Mouse (Mus musculus): ENCODE measurements around the gene Lrmda.

The Lrmda gene

DNA sequence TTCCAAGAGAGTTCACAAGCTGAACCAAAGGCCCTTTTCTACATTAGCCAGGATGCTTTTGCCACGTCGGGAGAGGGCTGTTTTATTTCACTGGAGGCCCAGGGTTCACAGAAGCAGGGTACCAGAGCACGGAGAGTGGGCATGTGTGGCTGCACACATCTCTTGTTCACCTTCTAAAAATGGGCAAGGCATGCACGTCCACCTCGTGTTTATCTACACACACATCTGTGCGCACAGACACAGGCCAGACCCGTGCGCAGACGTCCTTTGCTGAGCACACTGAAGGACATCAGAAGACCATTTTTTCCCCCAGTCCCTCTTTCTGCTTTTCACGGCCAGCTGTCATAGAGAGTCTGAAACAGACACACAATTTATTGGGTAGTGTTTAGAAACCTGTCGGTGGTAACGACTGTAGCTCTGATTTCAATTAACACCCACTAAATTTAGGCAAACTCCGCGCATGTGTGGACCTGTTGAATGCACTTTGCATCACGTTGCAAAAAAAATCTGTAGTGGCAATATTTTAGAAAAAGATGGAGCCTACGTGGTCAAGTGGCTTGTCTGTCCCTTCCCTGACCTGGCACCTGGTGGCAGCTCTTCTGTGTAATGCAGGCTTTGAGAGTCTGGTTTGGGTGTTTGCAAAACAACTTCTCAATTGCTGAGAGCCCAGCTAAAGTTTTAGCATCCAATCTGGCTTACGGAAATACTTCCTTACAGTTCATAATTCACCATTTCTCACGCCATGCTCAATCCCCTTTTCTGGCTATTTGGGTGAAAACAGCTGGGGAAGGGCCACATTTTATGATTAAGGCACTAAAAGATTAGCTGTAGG lies 28.8 kb downstream of the Lrmda start:
- DNase-seq, result no peak

DNA sequence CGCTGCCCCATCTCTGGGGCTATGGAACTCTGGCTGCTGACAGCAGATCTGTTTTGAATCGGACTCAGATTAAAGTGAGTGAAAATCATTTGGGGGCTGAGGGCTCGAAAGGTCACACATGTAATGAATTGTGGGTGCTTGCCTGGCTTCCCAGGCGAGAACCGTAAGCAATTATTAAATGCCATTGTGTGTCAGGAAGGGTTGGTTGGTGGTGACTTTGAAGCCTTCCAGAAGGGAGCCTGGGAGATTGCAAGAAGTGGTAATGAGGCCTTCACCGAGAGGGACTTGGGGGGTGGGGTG lies 29.3 kb downstream of the Lrmda start:
- DNase-seq, result no peak

DNA sequence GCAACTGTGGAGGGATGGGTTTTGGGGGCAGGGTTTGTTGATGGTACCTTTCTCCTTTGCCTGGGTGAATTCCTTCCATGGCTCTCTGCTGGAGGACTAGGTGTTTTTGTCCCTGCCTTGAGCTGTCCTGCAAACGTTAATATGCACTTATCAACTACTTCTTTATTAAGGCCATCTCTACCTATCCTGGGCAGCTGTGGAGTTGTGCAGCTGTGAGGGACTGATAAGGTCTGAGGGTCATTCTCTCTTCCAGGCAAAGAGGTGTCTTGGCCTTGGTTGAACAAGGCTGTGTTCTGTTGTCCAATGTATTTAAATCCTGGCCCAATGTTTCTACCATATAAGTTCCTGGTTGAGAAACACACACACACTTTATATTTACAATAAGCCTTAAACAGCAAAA lies 29.8 kb downstream of the Lrmda start:
- DNase-seq, result no peak

DNA sequence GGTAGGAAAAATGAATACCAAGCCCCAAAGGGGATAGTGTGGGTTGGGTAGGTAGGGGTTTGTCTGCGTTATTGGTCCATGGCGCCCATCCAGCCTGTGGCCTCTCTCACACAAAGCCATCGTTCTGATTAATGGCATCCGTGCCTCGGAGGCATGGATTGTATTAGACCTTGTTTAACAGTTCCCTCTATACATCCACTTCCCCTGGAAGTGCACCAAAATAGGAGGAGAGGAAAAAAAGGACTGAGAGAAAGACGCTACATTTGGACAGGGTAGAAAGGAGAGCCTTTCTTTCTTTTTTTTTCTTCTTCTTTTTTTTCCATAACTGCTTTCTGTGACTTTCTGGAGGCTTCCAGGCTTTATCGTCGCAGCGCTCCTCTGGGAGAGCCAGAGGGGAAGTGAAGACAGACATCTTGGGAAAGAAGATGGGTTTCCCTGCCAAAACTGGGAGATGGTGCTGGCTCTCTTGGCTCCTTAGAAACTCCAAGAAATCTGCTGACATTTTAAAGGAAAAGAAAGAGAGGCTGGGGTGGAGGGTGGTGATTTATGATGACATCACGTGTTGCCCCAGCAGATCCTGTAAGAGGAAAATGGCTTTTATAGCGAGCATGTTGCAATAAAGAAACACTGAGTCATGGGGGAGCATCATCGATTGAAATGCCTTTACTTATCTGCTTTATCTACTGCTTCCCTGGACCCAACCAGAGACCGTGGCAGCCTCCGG lies 32.6 kb downstream of the Lrmda start:
- DNase-seq, result no peak

DNA sequence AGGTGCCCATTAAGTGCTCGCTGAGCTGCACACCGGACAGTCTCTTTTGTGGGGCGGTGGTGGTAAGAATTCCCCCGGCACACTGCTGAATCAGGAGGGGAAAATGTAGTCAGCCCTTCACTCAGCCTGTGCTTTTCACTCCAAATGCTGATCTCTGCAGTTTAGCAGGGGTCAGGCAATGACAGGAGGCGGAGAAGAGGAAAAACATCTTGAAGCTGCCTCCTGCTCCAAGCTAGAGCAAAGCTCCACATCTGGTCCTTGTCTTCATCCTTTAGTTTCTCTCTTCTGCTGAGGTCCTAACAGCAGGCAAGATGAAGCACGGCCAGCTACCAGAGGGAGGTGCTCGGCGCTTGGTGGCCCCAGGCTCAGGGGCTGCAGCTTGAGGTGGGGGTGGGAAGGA lies 36.1 kb downstream of the Lrmda start:
- DNase-seq, result no peak

DNA sequence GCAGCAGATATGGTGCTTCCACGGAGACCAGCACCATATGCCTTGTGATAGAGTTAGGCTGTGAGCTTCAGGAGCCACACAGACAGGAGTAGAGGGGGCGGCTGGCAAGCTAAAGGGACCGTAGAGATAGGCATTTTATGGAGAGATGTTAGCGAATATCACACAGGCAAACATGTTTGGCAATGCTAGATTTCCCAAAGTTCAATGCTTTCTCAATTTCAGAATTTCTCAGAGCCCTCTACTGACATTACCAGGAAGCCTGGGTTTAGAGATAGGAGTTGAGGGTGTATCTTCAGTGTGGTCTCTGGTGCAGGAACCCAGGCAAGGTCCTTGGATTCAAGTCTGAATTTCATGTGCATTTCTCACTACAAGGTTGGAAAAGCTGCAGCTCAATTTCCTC lies 36.7 kb downstream of the Lrmda start:
- DNase-seq, result no peak

DNA sequence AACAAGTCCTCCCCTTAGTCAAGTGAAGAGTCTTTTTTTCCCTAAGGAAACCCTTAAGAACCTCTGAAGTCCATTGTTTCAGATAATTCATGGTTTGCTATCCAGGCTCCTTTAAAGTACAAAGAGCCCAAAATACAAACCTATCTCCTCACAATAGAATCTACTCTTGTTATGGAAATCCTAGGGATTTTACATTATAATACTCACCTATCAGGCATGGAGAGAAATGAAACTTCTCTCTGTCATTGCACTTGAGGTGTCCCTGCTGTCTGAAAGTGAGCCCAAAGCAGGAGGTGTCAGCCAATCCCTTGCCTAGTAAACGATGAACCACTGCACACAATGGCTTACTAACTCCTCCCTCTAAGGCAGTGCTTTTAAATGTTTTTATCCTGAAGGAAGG lies 39.2 kb downstream of the Lrmda start:
- DNase-seq, result no peak

DNA sequence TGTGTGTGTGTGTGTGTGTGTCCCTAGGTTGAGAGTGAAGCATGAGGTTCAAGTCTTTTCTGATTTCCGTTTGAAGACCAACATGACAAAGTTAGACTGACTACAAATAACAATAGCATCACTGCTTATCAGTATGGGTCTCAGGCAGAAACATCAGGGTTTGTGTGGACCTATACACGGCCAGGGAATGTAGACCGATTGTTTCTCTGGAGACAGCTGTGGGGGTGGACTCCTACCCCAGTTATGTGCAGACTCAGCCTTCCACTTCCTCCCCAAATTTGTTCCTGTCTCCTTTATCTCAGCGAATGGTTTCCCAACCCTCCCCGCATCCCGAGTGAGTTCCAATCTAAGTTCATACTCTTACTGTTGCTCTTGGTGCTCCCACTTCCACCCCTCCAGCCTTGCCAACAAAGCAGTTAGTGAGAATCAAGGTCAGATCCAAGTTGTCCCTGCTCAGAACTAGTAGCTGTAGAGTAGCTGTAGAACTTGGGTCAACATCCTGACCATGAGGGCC lies 39.9 kb downstream of the Lrmda start:
- DNase-seq, result no peak

DNA sequence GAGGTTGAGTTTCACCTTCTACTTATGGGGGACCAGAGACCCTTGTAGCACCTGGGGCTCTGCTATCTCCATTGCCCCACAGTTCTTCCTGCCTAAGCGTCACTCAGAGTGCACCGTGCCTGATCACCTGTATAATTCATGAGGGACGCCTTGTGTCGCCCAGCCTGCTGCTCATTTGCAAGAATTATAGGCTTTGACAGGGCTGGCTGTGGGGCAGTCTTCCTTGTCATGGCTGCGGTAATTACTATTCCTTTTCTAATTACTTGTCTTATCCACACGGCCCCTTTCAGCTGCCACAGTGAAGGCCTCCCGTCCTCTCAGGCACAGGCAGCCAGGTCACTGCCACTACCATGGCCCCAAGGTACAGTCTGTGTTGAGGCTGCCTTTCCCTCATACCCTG lies 41.3 kb downstream of the Lrmda start:
- no peak for DNase-seq

DNA sequence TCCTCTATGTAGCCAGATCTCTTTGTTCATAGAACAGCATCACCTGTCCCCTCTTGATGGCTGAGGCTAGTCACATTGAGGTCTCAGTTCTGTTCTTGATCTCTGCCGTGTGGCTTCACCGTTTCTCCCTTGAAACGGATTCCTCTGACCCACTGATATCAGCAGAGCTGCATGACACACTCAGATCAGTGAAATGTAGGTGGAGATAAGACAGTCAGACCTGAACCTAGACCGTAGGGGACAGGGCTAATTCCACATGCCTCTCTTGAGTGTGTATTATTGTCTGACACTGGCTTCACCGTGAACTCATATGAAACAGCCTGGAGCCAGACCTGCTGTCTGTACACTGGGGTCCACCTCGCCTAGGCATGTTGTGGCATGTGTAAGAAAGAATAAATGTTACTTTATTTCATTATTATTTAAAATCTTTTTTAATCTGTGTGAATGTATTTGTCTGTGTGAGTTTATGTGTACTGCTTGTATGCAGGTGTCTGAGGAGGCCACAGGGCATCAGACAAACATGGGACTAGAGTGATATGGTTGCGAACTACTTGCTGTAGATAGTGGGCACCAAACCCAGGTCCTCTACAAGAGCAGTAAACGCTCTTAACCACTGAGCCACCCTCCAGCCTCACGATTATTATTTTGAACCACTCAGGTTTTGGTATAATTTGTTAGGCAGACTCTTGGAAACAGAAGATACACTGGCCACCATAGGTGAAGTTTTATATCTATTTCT lies 42.8 kb downstream of the Lrmda start:
- no peak for DNase-seq

DNA sequence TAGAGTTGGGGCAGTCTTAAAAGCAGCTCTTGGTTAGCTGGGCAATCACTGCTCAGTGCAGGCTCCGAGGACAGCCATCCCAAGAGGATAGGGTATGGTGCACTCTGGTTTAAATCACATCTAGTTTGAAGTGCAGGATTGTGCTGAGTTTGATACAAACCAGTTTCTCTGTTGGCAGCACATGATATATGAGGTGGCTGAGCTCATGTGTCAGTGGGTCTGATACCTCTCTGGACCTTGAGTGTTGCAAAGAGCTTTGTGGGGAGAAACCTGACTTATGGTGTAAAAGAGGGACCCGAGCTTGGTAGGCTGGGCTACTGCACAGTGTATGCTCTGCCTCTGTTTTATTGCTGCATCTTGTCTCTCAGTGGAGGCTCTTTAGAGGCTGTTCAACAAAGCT lies 49.7 kb downstream of the Lrmda start:
- DNase-seq, result no peak

DNA sequence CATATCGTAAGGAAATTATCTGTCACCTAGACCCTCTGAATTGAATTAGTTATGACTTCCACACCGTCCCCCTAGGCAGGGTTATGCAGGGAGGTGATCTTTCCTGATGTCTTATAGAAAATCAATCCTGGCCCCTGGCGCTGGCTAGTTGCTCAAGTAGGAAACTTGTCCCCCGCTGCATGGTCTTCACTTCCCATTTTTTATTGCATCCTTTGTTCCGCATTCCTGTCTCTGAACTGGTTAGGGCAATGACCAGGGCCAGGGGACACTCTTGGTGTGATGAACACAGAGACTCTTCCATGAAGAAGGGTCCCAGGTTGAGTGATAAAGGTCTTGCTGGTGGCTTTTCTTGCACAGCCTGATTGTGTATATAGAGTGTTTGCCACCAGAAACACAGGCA lies 53.9 kb downstream of the Lrmda start:
- no peak for DNase-seq

DNA sequence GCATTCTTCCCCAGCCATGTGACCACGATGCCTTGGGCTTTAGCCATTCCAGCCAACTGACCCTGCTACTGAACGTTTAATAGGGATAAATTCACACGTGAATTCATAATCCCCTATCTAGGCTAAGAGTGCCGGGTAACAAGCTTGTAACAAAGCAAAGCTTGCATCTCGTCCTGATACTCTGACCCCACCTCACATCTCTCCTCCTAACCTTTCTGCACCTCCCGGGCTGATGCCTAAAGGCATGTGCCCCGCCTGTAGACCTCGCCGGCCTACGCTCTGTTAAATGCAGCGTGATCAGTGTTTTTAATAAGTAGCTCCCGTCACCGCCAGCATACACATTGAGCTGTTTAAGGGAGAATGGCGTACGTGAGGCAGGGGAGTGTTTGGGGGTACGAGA lies 54.7 kb downstream of the Lrmda start:
- no peak for DNase-seq

DNA sequence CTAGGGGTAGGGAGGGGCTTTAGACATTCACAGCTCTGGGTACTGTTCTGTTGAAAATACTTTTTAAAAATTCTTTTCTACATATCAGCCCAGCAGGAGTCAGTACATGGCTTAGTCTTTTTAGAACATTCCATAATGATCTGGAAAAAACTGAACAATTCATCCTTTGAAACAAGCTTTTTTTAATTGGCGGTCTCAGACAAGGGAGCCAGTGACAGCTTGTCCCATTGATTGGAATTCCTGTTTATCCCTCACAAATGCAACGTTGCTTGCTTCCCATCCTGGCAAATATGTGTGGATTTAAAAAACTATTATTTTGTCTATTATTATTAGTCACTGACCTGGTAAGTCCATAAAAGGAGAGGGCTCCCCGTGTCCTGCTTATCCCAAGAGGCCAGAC lies 64.4 kb downstream of the Lrmda start:
- no peak for DNase-seq

DNA sequence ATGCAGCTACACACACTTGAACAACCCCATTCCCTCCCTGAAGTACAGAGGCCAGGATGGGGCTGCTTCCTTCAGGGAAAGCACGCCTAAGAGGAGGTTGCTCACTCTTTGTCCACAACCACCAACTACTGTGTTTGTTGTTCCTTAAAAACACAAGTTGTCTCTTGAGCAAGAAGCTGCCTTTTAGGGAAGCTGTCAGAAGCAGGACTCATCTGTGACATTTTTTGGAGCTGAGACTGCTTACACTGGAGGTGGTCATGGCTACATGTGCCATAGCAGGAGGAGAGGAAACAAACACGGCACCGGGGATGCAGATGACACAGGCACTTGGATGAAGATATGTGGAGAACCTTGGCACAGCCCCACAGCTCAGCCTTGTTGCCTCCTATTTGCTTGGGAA lies 65.9 kb downstream of the Lrmda start:
- no peak for DNase-seq

DNA sequence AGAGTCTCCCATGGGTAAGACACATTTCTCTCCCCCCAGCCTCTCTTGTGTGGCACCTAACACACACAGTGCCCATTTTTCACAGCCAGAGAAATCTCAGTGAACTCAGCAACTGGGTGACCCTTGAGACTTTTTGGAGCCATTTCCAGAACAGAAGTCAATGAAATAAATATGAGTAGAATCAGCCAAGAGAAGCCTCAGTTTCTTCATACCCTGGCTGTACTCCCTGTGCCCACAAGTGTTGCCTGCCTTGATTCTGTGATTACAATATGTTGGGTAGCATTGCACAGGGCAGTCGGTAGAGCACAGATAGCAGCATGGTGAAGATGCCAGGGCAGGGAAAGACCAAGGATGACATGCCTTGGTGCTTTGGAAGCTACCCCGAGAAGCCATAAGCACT lies 69.1 kb downstream of the Lrmda start:
- no peak for DNase-seq

DNA sequence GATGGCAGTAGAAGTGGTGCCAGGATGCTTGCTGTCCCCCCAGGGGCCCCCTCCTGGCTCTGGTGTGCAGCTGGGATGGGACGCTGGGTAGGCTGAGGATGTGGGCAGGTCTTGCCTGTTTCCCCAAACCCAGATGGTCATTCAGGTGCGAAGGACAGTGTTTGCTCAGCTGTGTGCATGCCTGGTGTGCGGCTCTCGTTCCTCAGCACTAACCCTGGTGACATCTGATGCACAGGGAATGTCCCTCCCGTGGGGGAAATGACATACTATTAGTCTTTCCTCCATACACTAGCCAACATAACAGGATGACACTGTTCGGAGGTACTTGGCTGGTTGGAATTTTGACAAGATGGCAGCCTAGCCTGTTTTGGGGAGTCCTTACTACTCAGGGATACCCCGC lies 69.8 kb downstream of the Lrmda start:
- no peak for DNase-seq

DNA sequence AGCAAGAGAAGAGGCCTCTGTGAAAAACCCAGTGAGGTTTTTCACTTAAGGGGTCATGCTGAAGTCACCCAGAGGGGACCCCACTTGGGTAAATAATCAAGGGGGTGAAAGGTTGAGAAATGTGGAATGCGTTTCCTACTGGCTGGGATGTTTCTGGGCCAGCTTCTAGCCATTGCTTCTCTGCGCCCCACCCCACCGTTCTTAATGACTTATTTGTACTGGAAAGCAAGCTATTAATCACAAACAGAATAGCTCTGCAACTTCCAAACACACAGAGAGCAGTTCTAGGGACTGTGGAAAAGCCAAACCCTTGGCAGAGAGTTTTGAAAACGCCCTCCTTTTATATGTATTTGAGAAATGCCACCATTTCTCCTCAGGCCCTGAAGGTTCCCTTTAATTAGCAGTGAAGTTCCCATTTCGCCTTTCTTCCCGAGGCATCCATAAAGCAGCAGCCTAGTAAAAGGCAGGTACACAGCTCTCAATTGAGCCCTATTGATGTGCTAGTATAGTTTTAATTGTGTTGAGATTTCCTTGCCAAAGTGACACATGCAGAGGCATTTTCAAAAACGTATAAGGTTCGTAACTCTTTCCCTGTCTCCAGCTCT lies 70.5 kb downstream of the Lrmda start:
- no peak for DNase-seq

DNA sequence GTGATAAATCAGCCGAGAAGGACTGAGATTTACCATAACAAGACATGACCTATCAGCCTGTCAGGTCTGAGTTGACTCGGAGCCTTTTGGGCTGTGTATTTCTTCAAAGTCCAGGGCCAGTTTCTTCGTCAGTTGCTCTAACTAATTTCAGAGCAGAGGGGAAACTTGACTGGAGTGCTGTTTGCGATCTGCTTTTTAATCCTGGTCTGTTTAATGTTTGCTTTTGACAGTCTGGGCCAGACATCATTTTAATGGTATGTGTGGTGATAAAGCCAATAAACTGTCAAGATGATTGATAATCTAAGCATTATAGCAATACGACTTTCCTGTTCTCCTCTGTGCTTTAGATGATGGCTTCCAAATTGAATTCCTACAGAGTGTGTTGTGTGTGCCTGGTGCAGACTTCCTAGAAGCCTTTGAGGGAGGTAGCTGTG lies 71.3 kb downstream of the Lrmda start:
- no peak for DNase-seq

DNA sequence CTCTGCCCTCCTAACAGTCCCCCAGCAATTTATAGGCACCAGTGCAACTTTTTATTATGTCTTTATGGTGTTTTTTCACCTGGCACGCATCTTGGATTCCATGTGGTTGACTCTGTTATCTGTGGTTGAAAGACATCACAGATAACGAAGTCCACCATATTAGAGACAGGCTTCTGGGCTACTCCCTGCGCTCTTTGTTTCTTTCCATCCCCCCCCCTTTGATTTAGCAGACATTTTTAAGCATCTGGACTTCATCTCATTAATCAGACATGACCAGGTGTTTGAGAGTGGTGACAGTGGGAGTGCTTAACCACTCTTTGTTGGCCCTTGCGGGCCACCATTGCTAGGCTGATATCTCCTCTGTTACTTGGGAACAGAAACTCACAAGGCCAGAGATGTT lies 71.8 kb downstream of the Lrmda start:
- no peak for DNase-seq

DNA sequence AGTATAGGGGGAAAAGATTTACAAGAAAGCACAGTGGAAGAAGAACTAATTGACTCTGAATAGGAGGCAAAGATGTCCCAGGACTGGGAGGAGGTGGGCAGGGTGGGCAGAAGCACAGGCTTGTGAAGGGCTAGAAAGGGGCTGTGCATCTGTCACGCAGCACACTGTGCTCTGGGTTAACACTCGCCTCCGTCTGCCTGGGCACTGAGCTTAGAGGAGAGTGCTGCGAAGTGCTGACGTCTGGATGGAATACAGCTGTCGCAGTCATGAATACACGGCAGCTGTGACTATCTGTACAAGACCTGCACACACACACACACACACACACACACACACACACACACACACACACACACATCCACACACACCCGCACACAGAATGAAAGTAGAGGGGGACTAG lies 73.6 kb downstream of the Lrmda start:
- no peak for DNase-seq

DNA sequence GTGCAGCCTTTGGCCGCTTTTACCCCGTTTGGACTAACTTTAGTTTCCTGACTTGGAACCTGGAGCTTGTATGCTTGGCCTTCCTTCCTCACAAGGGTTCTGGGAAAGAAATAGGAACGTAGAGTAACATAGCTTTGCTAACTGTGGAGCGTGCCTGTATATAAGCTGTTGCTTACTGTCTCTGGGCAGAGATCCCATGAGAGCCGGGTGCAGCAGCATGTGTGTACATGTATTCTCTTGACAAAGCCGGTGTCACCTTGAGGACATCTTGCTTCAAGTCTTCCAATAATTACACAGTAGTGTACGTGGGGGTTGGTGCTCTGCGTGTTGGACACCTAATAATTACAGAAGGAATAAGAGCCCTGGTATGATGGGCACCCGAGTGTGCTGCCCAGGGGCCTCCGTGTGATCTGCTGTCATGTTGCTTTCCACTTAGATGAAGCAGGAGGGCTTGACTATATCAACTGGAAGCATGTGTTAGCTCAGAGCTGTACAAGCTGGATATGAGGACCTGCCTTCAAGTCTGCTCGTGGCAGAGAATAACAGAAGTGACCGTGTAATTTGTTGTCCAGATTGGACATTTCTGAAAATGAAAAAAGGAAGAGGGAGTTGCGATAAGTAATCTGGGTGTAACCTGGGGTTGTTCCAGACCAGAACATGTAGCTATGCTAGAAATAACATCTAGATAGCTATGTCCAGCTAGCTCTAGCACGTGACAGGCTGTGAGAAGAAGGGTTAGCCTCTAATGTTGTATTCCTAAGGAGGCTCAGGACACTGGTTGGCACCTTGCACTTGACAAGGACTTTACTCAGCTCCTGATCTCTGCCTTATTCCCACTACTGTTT lies 82.7 kb downstream of the Lrmda start:
- no peak for DNase-seq

DNA sequence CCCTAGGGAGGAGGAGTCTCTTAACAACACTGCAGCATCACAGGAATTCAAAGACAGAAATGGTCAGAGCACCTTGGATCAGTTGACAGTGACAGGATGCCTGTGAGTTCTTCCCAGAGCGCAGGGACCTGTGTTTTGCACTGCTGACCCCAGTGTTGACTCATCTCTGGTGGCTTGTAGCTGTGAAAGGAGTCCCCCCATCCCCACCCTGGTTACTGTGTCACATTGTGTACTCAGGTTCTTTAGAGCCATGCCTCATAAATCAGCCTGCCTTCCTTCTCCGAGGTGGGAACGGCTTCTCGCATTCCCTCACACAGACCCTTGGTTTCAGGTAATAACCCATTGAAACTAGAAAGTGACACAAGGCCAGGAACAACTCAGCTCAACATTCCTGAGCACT lies 86.3 kb downstream of the Lrmda start:
- no peak for DNase-seq

Data from cerebellum, adult 9-10 months (tissue).